Mouse (Mus musculus) C2C12 (cell line): ENCODE data around the gene Olfr139. TPM values are rescaled to one million over a fixed set of nuclear protein-coding genes. Genes with fewer than 3 reads are reported as not detected.

Experiments
- H3K27me3 ChIP-seq: one replicate; pipeline ENCODE4 v1.6.1; 2011; ENCODE audit not compliant: control insufficient read depth, insufficient read depth, insufficient read length
- H3K36me3 ChIP-seq: one replicate; pipeline ENCODE4 v1.6.1; 2011; ENCODE audit not compliant: control insufficient read depth, insufficient read depth
- H3K4me3 ChIP-seq: one replicate; pipeline ENCODE4 v1.5.1; 2011; ENCODE audit warnings: mild to moderate bottlenecking, control low read depth; ENCODE audit not compliant: poor library complexity, insufficient read depth, severe bottlenecking
- H3K79me2 ChIP-seq: one replicate; pipeline ENCODE4 v1.6.1; 2011; ENCODE audit not compliant: control insufficient read depth, insufficient read depth
- H3K79me3 ChIP-seq: one replicate; pipeline ENCODE4 v1.6.1; 2011; ENCODE audit warnings: low read depth, control low read depth
- H3ac ChIP-seq: one replicate; pipeline ENCODE3; 2011; ENCODE audit warnings: low read depth; ENCODE audit not compliant: control insufficient read depth, insufficient read length
- CEBPB ChIP-seq: IDR thresholded peaks from one replicate; pipeline ENCODE4 v1.6.1; 2011; ENCODE audit warnings: low read depth, mild to moderate bottlenecking, control low read depth, moderate library complexity
- CTCF ChIP-seq: IDR thresholded peaks from one replicate; pipeline ENCODE4 v1.5.1; 2011; ENCODE audit not compliant: control insufficient read depth, insufficient read depth, insufficient read length
- FOSL1 ChIP-seq: IDR thresholded peaks from one replicate; pipeline ENCODE4 v1.8.0; 2011; ENCODE audit warnings: mild to moderate bottlenecking, low read length; ENCODE audit not compliant: poor library complexity, insufficient read depth, severe bottlenecking
- MAX ChIP-seq: IDR thresholded peaks from one replicate; pipeline ENCODE4 v1.6.1; 2011; ENCODE audit warnings: mild to moderate bottlenecking, control low read depth
- MYOD1 ChIP-seq: IDR thresholded peaks from one replicate; pipeline ENCODE4 v1.6.1; 2011; ENCODE audit warnings: low read depth; ENCODE audit not compliant: control insufficient read depth, insufficient read length
- MYOG ChIP-seq: IDR thresholded peaks from one replicate; pipeline ENCODE4 v1.6.1; 2011; ENCODE audit not compliant: control insufficient read depth, insufficient read length; ENCODE audit errors: extremely low read depth
- USF1 ChIP-seq: IDR thresholded peaks from one replicate; pipeline ENCODE4 v1.6.1; 2011; ENCODE audit warnings: low read depth, mild to moderate bottlenecking, control low read depth, moderate library complexity
- long read RNA-seq, 2 experiments: library from polyadenylated mRNA; unstranded; transcript quantifications; one replicate each; pipeline ENCODE4 v2.0.0; 2019 to 2020
- polyA plus RNA-seq: library from polyadenylated mRNA; unstranded; fragments of >200 nt; fragmentation: generic; extraction: Trizol; gene quantifications from one replicate; pipeline ENCODE4 v1.2.1, GENCODE M21; 2012; ENCODE audit warnings: missing spikeins

The Olfr139 gene
- not detected for polyA plus RNA-seq
- long read RNA-seq, experiment 1: 0 reads
- long read RNA-seq, experiment 2: 0 reads

DNA sequence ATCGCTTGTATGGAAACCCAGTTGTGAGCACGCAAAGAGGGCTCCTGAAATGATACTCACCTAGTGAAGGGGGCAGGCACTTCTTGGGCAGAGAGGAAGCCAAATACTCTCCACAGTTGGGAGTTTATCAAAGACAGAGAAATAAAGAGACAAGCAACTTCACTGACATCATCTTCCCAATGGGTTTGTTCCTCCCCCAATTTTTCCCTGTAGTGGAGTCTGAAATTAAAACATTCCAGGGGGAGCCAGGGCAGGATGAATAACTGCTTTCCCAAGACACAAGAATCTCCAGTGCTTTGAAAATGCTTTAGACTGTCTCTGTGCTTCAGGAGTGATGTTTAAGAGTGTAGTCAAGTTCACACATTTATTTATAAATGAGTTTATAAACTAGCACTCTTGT, at the start of gene Olfr139, which contains the start of gene Olfr399:
Gene Olfr139 (minus strand): TSS at position 101 of the 400 bp plus-strand sequence.
Gene Olfr399 (minus strand): TSS at position 165 of the 400 bp plus-strand sequence.
- no peaks in the 10 kb centered on the region for H3K79me3 ChIP-seq
- no peaks in the 10 kb centered on the region for H3K79me2 ChIP-seq
- no peaks in the 10 kb centered on the region for H3K27me3 ChIP-seq
- no peak within 1 kb of the TSS for H3K4me3 ChIP-seq
- H3ac ChIP-seq: no peak within 1 kb of the TSS
- no peaks in the 10 kb centered on the region for H3K36me3 ChIP-seq
- TF ChIP-seq USF1 (no peak), CTCF (no peak), MYOD1 (no peak)

DNA sequence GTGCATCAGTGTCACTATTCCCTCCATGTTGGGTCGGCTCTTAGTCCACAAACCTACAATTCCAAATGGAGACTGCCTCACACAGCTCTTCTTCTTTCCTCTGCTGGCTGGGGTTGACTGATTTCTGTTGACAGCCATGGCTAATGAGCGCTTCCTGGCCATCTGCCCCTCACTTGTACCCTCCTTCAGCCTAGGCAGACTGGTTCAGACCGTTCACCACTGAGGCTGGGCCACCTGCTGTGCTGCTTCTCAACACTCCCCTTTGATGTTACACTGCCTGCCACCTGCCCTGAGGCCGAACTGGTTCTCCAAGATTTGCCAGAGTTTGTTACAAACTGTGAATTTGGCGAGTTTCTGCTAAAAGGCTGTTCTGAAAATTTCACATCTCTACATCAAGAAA, 48.7 kb upstream of the Olfr139 start:
- no peaks in the 10 kb centered on the region for H3K27me3 ChIP-seq
- no peaks in the 10 kb centered on the region for H3K36me3 ChIP-seq
- no peaks in the 10 kb centered on the region for H3K79me2 ChIP-seq
- H3K4me3 ChIP-seq: no peak overlapping the region
- no peaks in the 10 kb centered on the region for H3K79me3 ChIP-seq
- H3ac ChIP-seq: no peak overlapping the region
- TF ChIP-seq MYOG (no peak), FOSL1 (no peak), CEBPB (no peak), MYOD1 (no peak), MAX (no peak), CTCF (no peak), USF1 (no peak)

DNA sequence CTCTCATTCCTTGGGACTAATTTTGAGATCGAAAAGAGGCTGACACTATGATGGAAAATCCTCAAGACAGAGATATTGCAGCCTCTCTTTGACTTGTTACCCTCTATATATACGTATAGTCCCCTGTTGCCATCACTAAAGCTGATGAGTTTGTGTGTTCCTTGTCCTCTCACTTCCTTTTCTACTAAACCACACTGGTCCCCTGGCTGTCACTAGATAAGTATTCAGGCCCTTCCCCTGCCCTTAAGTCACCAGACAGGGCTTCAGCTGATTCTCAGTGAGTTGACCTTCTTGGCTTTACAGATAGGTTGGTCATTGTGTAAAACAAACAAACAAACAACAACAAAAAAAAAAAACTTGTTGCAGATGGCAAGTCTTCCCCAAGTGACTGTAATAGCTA, 45.2 kb upstream of the Olfr139 start:
- H3ac ChIP-seq: no peak overlapping the region
- no peaks in the 10 kb centered on the region for H3K79me3 ChIP-seq
- H3K36me3 ChIP-seq: no peaks in the 10 kb centered on the region
- no peaks in the 10 kb centered on the region for H3K79me2 ChIP-seq
- no peak overlapping the region for H3K4me3 ChIP-seq
- TF ChIP-seq MYOD1 (no peak), CTCF (no peak)
- no peaks in the 10 kb centered on the region for H3K27me3 ChIP-seq

DNA sequence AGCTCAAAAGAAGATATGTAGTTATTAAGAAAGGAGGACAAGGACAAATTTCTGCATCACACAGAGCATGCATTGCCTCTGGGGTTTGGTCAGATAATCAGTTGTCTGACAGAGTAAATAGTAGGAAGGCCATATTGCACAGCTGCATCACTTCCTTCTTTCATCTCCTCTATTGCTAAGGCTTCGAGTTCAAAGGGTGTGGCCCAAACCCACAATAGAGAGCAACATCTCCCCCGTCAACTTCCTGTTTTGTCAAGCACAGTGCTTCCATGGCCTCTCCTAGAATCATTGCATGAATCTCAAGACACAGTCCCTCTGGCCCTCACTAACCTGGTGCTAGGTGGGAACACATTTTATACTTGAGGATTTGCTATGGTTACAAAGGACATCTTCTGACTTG, 44.4 kb upstream of the Olfr139 start:
- TF ChIP-seq MYOG (no peak), CEBPB (no peak), FOSL1 (no peak), CTCF (no peak), MYOD1 (no peak), MAX (no peak), USF1 (no peak)
- H3K36me3 ChIP-seq: no peaks in the 10 kb centered on the region
- H3K79me2 ChIP-seq: no peaks in the 10 kb centered on the region
- no peak overlapping the region for H3ac ChIP-seq
- no peaks in the 10 kb centered on the region for H3K79me3 ChIP-seq
- H3K4me3 ChIP-seq: no peak overlapping the region
- H3K27me3 ChIP-seq: no peaks in the 10 kb centered on the region

DNA sequence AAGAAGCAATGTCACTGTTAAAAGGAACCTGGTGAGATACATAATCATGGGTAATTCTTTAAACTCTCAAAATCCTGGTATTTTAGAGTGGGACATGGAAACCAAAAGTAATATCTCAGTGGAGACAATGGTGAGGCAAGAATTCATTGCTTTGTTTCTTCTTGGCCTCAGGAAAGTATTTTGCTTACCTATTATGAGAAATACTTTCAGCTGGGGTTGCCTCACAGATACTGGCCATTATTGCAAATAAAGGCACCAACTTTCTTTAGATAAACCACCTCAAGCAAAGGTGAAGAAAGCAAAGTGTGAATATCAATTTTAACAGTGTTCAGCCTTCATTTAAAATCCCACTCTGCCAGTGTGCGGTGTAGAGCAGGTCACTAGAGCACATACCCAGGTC, 13.3 kb upstream of the Olfr139 start, which contains the start of gene Zfp616:
Gene Zfp616 (plus strand): TSS at position 301 of the 400 bp plus-strand sequence.
- no peaks in the 10 kb centered on the region for H3K79me2 ChIP-seq
- TF ChIP-seq FOSL1: no peak
- no peak for TF ChIP-seq USF1
- no peak for TF ChIP-seq CTCF
- TF ChIP-seq MYOD1: no peak
- no peak for TF ChIP-seq MYOG
- TF ChIP-seq CEBPB: no peak
- no peak for TF ChIP-seq MAX
- no peaks in the 10 kb centered on the region for H3K36me3 ChIP-seq
- H3K4me3 ChIP-seq: no peak within 1 kb of the TSS
- no peaks in the 10 kb centered on the region for H3K79me3 ChIP-seq
- H3ac ChIP-seq: no peak within 1 kb of the TSS
- H3K27me3 ChIP-seq: no peaks in the 10 kb centered on the region

DNA sequence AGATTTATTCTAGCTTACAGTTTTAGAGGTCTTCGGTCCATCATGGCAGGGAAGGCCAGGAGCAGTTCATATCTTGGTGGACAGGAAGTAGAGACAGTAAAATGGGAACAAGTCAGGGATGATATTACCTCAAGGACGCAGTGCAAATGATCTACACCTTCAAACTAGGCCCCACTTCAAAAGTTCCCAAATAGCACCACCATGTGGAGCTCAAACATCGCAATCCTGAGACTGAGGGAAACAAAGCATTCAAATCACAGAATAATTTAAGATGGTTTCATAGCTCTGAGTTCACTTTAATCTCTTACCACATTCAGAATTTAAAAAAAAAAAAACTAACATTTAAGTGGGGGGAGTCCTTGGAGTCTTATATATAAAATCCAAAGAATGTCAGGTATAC, 5.0 kb downstream of the Olfr139 start:
- TF ChIP-seq MYOG (no peak), CEBPB (no peak), CTCF (no peak), FOSL1 (no peak), MAX (no peak), MYOD1 (no peak), USF1 (no peak)
- Histone ChIP-seq H3K4me3 (no peak overlapping the region), H3K79me3 (no peaks in the 10 kb centered on the region), H3K27me3 (no peaks in the 10 kb centered on the region), H3K36me3 (no peaks in the 10 kb centered on the region), H3K79me2 (no peaks in the 10 kb centered on the region), H3ac (no peak overlapping the region)

Other genes with a start within 250 kb of the Olfr139 start
- not detected for gene Olfr392, start 239.5 kb downstream of the Olfr139 start, polyA plus RNA-seq
- gene Olfr393, start 205.1 kb downstream of the Olfr139 start, polyA plus RNA-seq: not detected
- gene Olfr394, start 165.8 kb downstream of the Olfr139 start, polyA plus RNA-seq: not detected
- gene Olfr395, start 147.3 kb downstream of the Olfr139 start, polyA plus RNA-seq: not detected
- not detected for gene Olfr23, start 119.9 kb downstream of the Olfr139 start, polyA plus RNA-seq
- not detected for gene Olfr397, start 95.7 kb downstream of the Olfr139 start, polyA plus RNA-seq
- not detected for gene Olfr398, start 66.1 kb downstream of the Olfr139 start, polyA plus RNA-seq
- not detected for gene Olfr399, start 64 bp upstream of the Olfr139 start, polyA plus RNA-seq
- gene Zfp616, start 13.4 kb upstream of the Olfr139 start, polyA plus RNA-seq: not detected
- gene Olfr401, start 57.2 kb upstream of the Olfr139 start, polyA plus RNA-seq: not detected
- not detected for gene Olfr402, start 97.0 kb upstream of the Olfr139 start, polyA plus RNA-seq
- not detected for gene Olfr403, start 129.7 kb upstream of the Olfr139 start, polyA plus RNA-seq
- gene Olfr43, start 154.8 kb upstream of the Olfr139 start, polyA plus RNA-seq: not detected
- gene Olfr406, start 203.3 kb upstream of the Olfr139 start, polyA plus RNA-seq: not detected
- not detected for gene Olfr59, start 227.2 kb upstream of the Olfr139 start, polyA plus RNA-seq